Mouse (Mus musculus) kidney, adult 2 months (tissue): ENCODE measurements at regions not wholly inside any gene's neighbourhood (a gene's known extent, or its start where the extent isn't known, plus 50 kb on each side); places are given as distances from the start of the nearest gene placed in this dataset.
A peak's percentile ranks its signal among the peaks of the same experiment; 100 is the strongest.

ENCODE experiments used
- DNase-seq: peaks from one replicate; pipeline ENCODE4 v3.0.0; 2021
- H3K27ac ChIP-seq: fragments of 200-500 bp; 2 replicates; pipeline ENCODE4 v1.5.1; 2012; ENCODE audit warnings: low read depth, low read length, control low read depth, inconsistent platforms; ENCODE audit not compliant: insufficient read depth
- H3K27me3 ChIP-seq: fragments of 200-500 bp; replicated peaks from 2 replicates; pipeline ENCODE4 v1.6.1; 2012; ENCODE audit warnings: mild to moderate bottlenecking, moderate library complexity, low read length, inconsistent platforms; ENCODE audit not compliant: control insufficient read depth, insufficient read depth
- H3K36me3 ChIP-seq: fragments of 200-500 bp; 2 replicates; pipeline ENCODE4 v1.6.1; 2012; ENCODE audit warnings: mild to moderate bottlenecking, moderate library complexity, low read length, inconsistent platforms; ENCODE audit not compliant: control insufficient read depth, insufficient read depth
- H3K4me1 ChIP-seq: fragments of 200-500 bp; 2 replicates; pipeline ENCODE4 v1.6.1; 2011; ENCODE audit warnings: low read length; ENCODE audit not compliant: control insufficient read depth, insufficient read depth
- H3K4me3 ChIP-seq: fragments of 200-500 bp; 2 replicates; pipeline ENCODE4 v1.5.1; 2011; ENCODE audit warnings: mild to moderate bottlenecking, low read depth, low read length, control low read depth; ENCODE audit not compliant: insufficient read depth
- CTCF ChIP-seq: fragments of 200-500 bp; conservative IDR thresholded peaks from 2 replicates; pipeline ENCODE4 v1.5.1; 2011; ENCODE audit warnings: low read depth, mild to moderate bottlenecking, control low read depth, low read length, moderate library complexity, mixed read lengths; ENCODE audit not compliant: insufficient read depth, insufficient read length
- POLR2A ChIP-seq: fragments of 200-500 bp; IDR thresholded peaks from one replicate; pipeline ENCODE4 v1.6.1; 2011; ENCODE audit warnings: low read depth, low read length, control low read depth
- WGBS: fragments of 180-500 bp; shearing (Covaris S2); methylation state at CpG from one replicate; pipeline ENCODE4 v1.1.7; 2018; 5-methylcytosine and 5-hydroxymethylcytosine counted together

DNA sequence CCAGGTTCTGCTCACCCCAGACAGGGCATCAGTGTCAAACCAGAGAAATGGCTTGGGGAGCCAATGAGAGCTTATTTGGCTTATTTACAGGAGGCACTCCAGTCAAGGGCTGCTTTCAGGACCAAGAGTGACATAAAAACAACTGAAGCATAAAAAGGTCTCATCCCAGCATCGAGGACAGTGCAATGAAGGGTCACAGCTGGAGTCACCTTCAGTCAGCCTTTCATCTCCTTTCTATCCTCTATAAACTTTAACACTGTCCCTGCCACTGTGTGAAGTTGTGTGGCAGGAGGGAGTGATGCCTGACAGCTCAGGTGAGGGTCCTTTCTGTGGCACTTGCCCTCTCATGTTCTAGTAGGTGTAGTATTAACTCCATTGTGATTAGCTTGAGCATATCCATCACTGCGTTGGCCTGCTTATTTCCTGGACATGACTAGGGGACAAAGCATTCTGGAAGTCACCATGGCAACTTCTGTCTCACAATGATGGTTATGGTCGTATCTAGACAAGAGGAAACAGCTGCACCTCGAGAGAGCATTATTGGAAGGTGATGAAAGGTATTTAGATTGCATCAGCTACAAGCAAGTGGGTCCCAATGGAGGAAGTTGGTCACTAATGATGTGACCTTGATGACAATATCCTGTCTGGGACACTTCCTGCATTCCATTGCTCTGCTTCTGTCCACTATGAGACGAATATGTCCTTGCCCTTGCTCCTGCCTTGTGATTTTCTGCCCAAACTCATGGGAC, 87.8 kb upstream of the Enpp6 start:
- Histone ChIP-seq H3K4me1 (no peaks in the 10 kb centered on the region), H3K27me3 (no peaks in the 10 kb centered on the region), H3K4me3 (no peak overlapping the region), H3K27ac (no peak overlapping the region), H3K36me3 (no peaks in the 10 kb centered on the region)
- peak; percentile 37 for DNase-seq
- no peak for TF ChIP-seq POLR2A
- no peak for TF ChIP-seq CTCF
- WGBS: 31% methylated on average over 5 of the region's 5 CpGs

DNA sequence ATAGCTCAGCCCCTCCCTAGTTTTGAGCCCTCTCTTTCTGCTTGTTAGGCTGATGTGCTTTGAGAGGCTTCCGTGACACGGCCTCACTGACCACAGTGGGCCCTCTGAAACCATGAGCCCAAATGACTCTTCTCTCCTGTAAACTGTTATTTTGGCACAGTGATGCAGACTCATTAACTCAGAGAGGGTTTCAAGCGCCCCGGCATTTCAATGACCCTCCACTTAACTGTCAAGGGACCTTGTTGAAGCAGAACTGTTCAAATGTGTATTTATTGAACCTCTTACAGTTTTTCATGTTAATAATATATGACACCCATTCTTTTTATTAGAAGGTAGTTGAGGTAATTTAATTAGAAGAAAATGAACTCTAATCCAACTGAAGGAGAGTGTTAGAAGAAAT, 85.9 kb upstream of the Enpp6 start:
- Histone ChIP-seq H3K27ac (no peak overlapping the region), H3K4me3 (no peak overlapping the region), H3K4me1 (no peaks in the 10 kb centered on the region), H3K36me3 (no peaks in the 10 kb centered on the region), H3K27me3 (no peaks in the 10 kb centered on the region)
- TF ChIP-seq CTCF (no peak), POLR2A (no peak)
- 91% methylated on average over 4 of the region's 4 CpGs for WGBS
- DNase-seq: no peak

DNA sequence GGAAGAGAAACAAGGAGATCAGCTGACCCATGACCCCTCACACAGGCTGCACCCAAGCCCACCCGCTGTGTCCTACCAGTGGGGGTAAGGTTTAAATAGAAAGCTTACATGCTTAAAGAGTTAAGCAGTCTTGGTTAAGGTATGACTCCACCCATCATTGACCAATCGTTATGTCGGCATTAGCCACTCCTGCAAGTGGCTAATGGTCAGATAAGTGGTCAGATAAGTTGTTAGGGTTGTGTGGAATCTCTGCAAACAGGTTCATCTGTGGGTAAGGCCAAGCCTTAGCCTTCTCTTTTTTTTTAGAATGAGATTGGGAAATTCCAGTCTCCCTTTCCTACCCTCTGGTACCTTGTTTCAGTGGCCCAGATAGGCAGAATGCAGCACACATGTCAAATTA, 82.0 kb upstream of the Enpp6 start:
- 72% methylated on average over 3 of the region's 3 CpGs for WGBS
- no peak for DNase-seq
- Histone ChIP-seq H3K27ac (no peak overlapping the region), H3K27me3 (no peaks in the 10 kb centered on the region), H3K36me3 (no peaks in the 10 kb centered on the region), H3K4me1 (no peaks in the 10 kb centered on the region), H3K4me3 (no peak overlapping the region)
- TF ChIP-seq CTCF (no peak), POLR2A (no peak)

DNA sequence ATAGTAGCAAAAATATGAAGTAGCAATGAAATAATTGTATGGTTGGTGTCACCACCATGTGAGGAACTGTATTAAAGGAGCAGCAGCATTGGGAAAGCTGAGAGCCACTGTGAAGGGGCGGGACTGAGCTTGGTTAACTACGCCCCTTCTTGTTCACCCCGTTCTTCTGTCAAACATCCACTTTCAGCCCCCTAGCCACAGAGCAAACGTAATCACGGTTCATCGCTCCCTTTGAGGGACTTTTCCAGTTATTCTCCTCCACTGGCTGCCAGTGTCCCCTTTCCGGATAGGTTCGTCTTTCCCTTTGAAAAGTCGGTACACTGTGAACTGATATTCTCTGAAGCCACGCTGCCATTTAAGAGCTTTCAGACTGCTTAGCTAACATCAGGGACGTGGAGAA, 79.3 kb upstream of the Enpp6 start:
- Histone ChIP-seq H3K4me3 (no peak overlapping the region), H3K36me3 (no peaks in the 10 kb centered on the region), H3K27me3 (no peaks in the 10 kb centered on the region), H3K27ac (no peak overlapping the region), H3K4me1 (no peaks in the 10 kb centered on the region)
- DNase-seq: no peak
- WGBS: 48% methylated on average over 11 of the region's 11 CpGs
- TF ChIP-seq POLR2A: no peak
- no peak for TF ChIP-seq CTCF

DNA sequence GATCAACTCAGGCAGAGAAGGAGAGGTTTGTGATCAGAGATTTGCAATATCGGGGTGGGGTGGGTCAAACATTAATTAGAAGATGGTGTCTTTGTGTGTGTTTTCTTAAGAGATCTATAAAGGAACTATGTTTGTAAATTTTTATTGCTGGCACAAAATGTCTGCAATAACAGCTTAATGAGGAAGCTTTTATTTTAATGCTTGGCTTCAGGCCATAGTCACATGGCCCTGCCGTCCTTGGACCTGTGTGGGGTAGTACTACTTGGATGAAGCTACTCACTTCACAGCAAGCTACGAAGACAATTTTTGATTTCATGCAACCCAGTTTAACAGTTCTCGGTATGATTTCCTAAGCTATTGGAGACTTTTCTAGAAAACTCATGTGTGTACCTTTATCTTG, 78.5 kb upstream of the Enpp6 start:
- Histone ChIP-seq H3K4me1 (no peaks in the 10 kb centered on the region), H3K36me3 (no peaks in the 10 kb centered on the region), H3K27ac (no peak overlapping the region), H3K27me3 (no peaks in the 10 kb centered on the region), H3K4me3 (no peak overlapping the region)
- WGBS: 60% methylated on average over 4 of the region's 4 CpGs
- no peak for DNase-seq
- no peak for TF ChIP-seq POLR2A

DNA sequence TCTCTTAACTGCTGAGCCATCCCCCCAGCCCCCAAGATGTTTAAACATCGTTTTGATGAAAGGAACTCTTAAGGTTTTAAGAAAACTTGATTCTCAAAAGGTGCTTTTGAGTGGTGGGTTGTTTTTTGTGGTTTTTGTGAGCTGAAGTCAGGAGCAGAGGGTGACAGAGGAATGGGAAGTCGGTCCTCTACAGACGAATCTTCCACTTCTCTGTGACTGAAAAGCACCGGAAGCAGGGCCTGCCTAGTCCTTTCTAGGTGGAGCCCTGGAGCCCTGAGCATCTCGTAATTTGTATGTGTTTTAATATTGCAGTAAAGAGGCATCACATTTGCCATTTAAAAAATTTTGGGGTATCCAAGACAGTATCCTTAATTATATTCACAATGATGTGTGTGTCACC, 72.7 kb upstream of the Enpp6 start:
- DNase-seq: no peak
- Histone ChIP-seq H3K4me1 (no peaks in the 10 kb centered on the region), H3K36me3 (no peaks in the 10 kb centered on the region), H3K27me3 (no peaks in the 10 kb centered on the region), H3K27ac (no peak overlapping the region), H3K4me3 (no peak overlapping the region)
- TF ChIP-seq POLR2A (no peak), CTCF (no peak)
- 62% methylated on average over 5 of the region's 5 CpGs for WGBS

DNA sequence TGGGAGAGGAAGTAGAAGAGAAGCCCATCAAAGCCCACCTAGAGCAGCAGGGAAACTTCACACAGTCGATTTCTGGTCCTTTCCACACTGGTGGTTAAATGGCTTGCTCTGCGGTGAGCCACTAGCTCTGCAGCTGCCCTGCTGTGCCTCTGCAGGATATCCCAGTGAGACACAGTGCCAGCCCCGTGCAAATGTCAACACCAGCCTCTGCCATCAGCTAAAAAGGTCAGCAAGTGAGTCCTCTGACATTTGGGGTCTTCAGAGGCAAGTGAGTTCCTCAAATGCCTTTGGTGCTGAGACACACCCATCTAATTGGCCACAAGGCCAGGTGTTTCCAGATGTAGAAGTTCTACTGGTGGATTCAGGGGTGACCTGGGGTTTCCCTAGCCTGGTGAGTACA, 66.6 kb upstream of the Enpp6 start:
- 36% methylated on average over 3 of the region's 3 CpGs for WGBS
- TF ChIP-seq POLR2A (no peak), CTCF (no peak)

DNA sequence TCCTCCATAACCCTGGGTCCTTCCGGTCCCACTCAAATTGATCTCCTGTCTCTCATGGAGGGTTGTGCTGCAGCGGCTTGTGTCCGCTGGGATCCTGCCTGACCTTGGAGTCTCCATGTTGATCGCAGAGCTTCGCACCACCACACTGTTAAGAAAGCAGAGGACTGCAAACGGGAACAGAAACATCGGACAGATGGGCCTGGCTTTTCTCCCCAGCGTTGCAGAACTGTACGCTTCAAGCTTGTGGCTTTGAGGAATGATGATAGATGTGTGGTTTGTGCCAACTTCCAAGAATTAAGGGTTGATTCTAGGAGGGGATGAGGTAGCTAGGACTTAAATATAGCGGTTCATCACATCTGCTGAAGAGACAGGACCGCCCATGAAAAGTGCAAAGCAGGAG, 65.6 kb upstream of the Enpp6 start:
- WGBS: 93% methylated on average over 11 of the region's 11 CpGs

More for the DNA sequence above, 66.6 kb upstream of the Enpp6 start:
- H3K4me1 ChIP-seq: no peaks in the 10 kb centered on the region
- H3K4me3 ChIP-seq: no peak overlapping the region
- H3K36me3 ChIP-seq: no peaks in the 10 kb centered on the region
- no peak for DNase-seq
- H3K27me3 ChIP-seq: no peaks in the 10 kb centered on the region
- H3K27ac ChIP-seq: no peak overlapping the region

More for the DNA sequence above, 65.6 kb upstream of the Enpp6 start:
- DNase-seq: no peak
- TF ChIP-seq CTCF: no peak
- TF ChIP-seq POLR2A: no peak
- no peaks in the 10 kb centered on the region for H3K27me3 ChIP-seq
- H3K4me3 ChIP-seq: no peak overlapping the region
- no peaks in the 10 kb centered on the region for H3K36me3 ChIP-seq
- no peak overlapping the region for H3K27ac ChIP-seq
- no peaks in the 10 kb centered on the region for H3K4me1 ChIP-seq
